Mouse (Mus musculus): Measurements from ENCODE around the gene Mprip.
"Not testable (repeated sequence)": the region's sequence is repeated elsewhere in the genome, so short reads cannot be mapped to it uniquely, and the experiment has no call there.

Gene Mprip

GRCm38 (mm10) chr11:59655337-59655736 is 5.8 kb upstream of the Mprip start:
- peak; percentile 39 for DNase-seq

GRCm38 (mm10) chr11:59656016-59656415 is 5.1 kb upstream of the Mprip start:
- DNase-seq: no peak

- peak; percentile 53 for DNase-seq
Observed at GRCm38 (mm10) chr11:59661601-59662248, 620 bp downstream of the Mprip start.

- peak; percentile 98 for DNase-seq
Observed at GRCm38 (mm10) chr11:59662249-59662788, 1.2 kb downstream of the Mprip start.

- DNase-seq: no peak
Observed at GRCm38 (mm10) chr11:59662877-59663775, 2.0 kb downstream of the Mprip start.

- peak; percentile 21 for DNase-seq
Observed at GRCm38 (mm10) chr11:59663776-59664320, 2.7 kb downstream of the Mprip start.

- DNase-seq: peak; percentile 83
Observed at GRCm38 (mm10) chr11:59664818-59665217, 3.7 kb downstream of the Mprip start.

- peak; percentile 40 for DNase-seq
Observed at GRCm38 (mm10) chr11:59671049-59671693, 10.1 kb downstream of the Mprip start.

- DNase-seq: no peak
Observed at GRCm38 (mm10) chr11:59674013-59674412, 12.9 kb downstream of the Mprip start.

GRCm38 (mm10) chr11:59674746-59675145 is 13.6 kb downstream of the Mprip start:
- DNase-seq: not testable (repeated sequence)

GRCm38 (mm10) chr11:59677767-59678166 is 16.7 kb downstream of the Mprip start:
- DNase-seq: no peak

- no peak for DNase-seq
Observed at GRCm38 (mm10) chr11:59678693-59679092, 17.6 kb downstream of the Mprip start.

- DNase-seq: no peak
Observed at GRCm38 (mm10) chr11:59680111-59680510, 19.0 kb downstream of the Mprip start.

GRCm38 (mm10) chr11:59684956-59685355 is 23.9 kb downstream of the Mprip start:
- no peak for DNase-seq

GRCm38 (mm10) chr11:59694533-59694932 is 33.4 kb downstream of the Mprip start:
- DNase-seq: peak; percentile 82

GRCm38 (mm10) chr11:59695550-59695949 is 34.4 kb downstream of the Mprip start:
- DNase-seq: no peak

GRCm38 (mm10) chr11:59697572-59697971 is 36.5 kb downstream of the Mprip start:
- DNase-seq: no peak

GRCm38 (mm10) chr11:59700787-59701186 is 39.7 kb downstream of the Mprip start:
- no peak for DNase-seq

GRCm38 (mm10) chr11:59705113-59705512 is 44.0 kb downstream of the Mprip start:
- peak; percentile 72 for DNase-seq

GRCm38 (mm10) chr11:59707481-59707880 is 46.4 kb downstream of the Mprip start:
- DNase-seq: peak; percentile 12

GRCm38 (mm10) chr11:59707931-59708611 is 47.0 kb downstream of the Mprip start:
- DNase-seq: peak; percentile 88

- DNase-seq: peak; percentile 21
Observed at GRCm38 (mm10) chr11:59715424-59715840, 54.3 kb downstream of the Mprip start.
